Mouse (Mus musculus): Measurements from ENCODE around the gene 4931417E11Rik. TPM values are rescaled to one million over a fixed set of nuclear protein-coding genes. Genes with fewer than 3 reads are reported as not detected.

4931417E11Rik gene
- polyA plus RNA-seq, 1 experiment from 2014 or later: not detected

DNA sequence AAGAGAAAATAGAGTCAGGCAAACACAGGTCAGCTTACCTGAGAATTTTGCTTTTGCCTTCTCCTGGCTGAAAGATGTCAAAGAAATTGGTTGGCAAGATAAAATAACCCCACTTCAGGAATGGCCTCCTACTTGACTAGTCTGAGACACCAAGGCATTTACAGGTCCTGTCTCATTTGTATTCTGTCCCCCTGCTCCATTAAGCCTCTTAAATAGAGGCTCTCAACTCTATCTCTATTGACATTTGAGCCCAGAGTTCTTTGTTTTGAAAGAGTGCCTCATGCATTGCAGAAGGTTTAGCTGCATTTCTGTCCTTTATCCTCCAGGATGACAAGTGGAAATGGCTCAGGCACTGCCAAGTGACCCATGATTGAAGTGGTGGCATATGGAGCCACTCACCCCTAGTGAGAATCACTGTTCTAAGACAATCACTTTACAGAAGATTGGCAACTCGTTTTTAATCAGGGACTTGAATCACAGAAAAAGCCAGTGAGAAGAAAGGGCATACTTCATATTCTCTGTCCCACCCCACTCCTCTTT, 42.1 kb downstream of the 4931417E11Rik start:
- no peak overlapping the region for H3K4me3 ChIP-seq (replicated peaks)
- no peak overlapping the region for H3K4me2 ChIP-seq
- no peaks in the 10 kb centered on the region for H3K27me3 ChIP-seq
- H3K27ac ChIP-seq: no peak overlapping the region
- H3K36me3 ChIP-seq: no peaks in the 10 kb centered on the region
- H3K4me1 ChIP-seq (replicated peaks): no peaks in the 10 kb centered on the region
- WGBS (ENCODE audit: insufficient replicate concordance): 23% methylated on average over 1 of the region's 1 CpGs
- H3K9me3 ChIP-seq (replicated peaks): 0 out of 2 replicates have a peak, but pooled peaks cover 3% of the 10 kb centered on the region
- ATAC-seq (ENCODE audit: low read depth) (no peak), DNase-seq (no peak)
- H3K9ac ChIP-seq: no peak overlapping the region

Other genes starting within 250 kb of the 4931417E11Rik start
- 0.01 TPM in 2 replicates for gene Dnah6, start 248.0 kb downstream of the 4931417E11Rik start, polyA plus RNA-seq (2015; fragmentation: Nextera tagmentation; extraction: Ambion mirVana)
- gene Suclg1, start 221.3 kb downstream of the 4931417E11Rik start, polyA plus RNA-seq (2015; fragmentation: Nextera tagmentation; extraction: Ambion mirVana): 131 and 141 TPM in 2 replicates

Data from liver, embryonic 13.5 days (tissue).